Mouse (Mus musculus): ENCODE results near the gene Unc45b. TPM values are rescaled to one million over a fixed set of nuclear protein-coding genes. Genes with fewer than 3 reads are reported as not detected.

The Unc45b gene
- total and polyA plus RNA-seq, 3 experiments = 0.08 to 0.26 TPM; not detected in 1

DNA sequence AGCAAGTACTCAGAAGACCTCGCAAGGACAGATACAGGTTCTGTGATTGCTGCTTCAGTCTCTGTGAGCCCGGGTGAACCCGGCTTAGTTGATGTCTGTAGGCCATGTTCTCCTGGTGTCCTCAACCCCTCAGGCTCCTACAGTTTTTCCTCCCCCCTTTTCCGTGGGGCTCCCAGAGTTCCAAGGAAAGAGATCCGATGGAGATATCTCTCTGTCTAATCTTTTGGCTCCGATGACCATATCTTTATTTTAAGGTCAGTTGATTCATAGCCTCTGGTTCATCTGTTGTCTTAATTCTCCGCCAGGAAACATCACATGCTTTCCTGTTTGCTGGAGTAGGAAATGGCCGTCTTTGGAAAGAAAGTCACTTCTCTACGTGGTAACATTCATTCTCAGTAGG is 38.7 kb downstream of the Unc45b start:
- Histone ChIP-seq H3K9me3 (replicated peaks; ENCODE audit: low read length) (no peaks in the 10 kb centered on the region), H3K79me2 (replicated peaks; ENCODE audit: control insufficient read depth, extremely low read depth, insufficient read depth, poor library complexity, severe bottlenecking) (no peaks in the 10 kb centered on the region), H3K27me3 (replicated peaks) (no peaks in the 10 kb centered on the region), H3K4me3 (replicated peaks in 1 of 3; ENCODE audit: low read depth in 2 of 3, low read length in 2 of 3, poor library complexity in 1 of 3) (no peak overlapping the region), H3K4me2 (ENCODE audit: insufficient read depth, low read depth, poor library complexity, severe bottlenecking) (no peak overlapping the region), H3K4me1 (ENCODE audit: control insufficient read depth in 1 of 2, insufficient read depth in 2 of 2) (peaks cover 6 to 21% of the 10 kb centered on the region in 2 experiments), H3K9ac (ENCODE audit: insufficient read depth, low read depth) (no peak overlapping the region), H3K27ac (ENCODE audit: insufficient read depth, low read depth) (no peak overlapping the region), H3K36me3 (replicated peaks in 1 of 2; ENCODE audit: control insufficient read depth in 1 of 2, insufficient read depth in 1 of 2, low read length in 1 of 2) (no peaks in the 10 kb centered on the region)
- DNase-seq (ENCODE audit: extremely low read depth) = no peak
- in situ Hi-C loops (cut with MboI; ENCODE audit: low pct_ligation_motif_present, low pct_unique_long_range_greater_than_20kb, low sequenced_read_pairs) = no loop called here
- dilution Hi-C loops (cut with MboI; ENCODE audit: extremely low pct_ligation_motif_present, extremely low pct_unique_long_range_greater_than_20kb, low sequenced_read_pairs) = no loop called here
- TF ChIP-seq CTCF (conservative IDR thresholded peaks at IDR 0.05 in 1 of 2, IDR thresholded peaks at IDR 0.05 in 1 of 2; ENCODE audit: low read depth in 2 of 2, low read length in 2 of 2) (no peak), JUND (conservative IDR thresholded peaks at IDR 0.05; ENCODE audit: low read depth, low read length) (no peak), MEF2A (IDR thresholded peaks at IDR 0.05; ENCODE audit: borderline replicate concordance, low read depth, low read length) (no peak), MAX (IDR thresholded peaks at IDR 0.05; ENCODE audit: low read length) (no peak), RCOR1 (conservative IDR thresholded peaks at IDR 0.05; ENCODE audit: low read depth, low read length) (no peak), CHD1 (IDR thresholded peaks at IDR 0.05; ENCODE audit: low read depth, low read length) (no peak), POLR2A (IDR thresholded peaks at IDR 0.05; ENCODE audit: low read depth, low read length) (no peak), MXI1 (IDR thresholded peaks at IDR 0.05; ENCODE audit: low read depth, low read length) (no peak)

GRCm38 (mm10) chr11:82950736-82951481 is 40.6 kb downstream of the Unc45b start, which contains the start of gene Slfn5:
TSS of gene Slfn5 (plus strand) at chr11:82951349.
- no peak within 1 kb of the TSS for H3K9ac ChIP-seq (ENCODE audit: insufficient read depth, low read depth)
- no peak within 1 kb of the TSS for H3K27ac ChIP-seq (ENCODE audit: insufficient read depth, low read depth)
- dilution Hi-C loops (cut with MboI; ENCODE audit: extremely low pct_ligation_motif_present, extremely low pct_unique_long_range_greater_than_20kb, low sequenced_read_pairs) (no loop called here), in situ Hi-C loops (cut with MboI; ENCODE audit: low pct_ligation_motif_present, low pct_unique_long_range_greater_than_20kb, low sequenced_read_pairs) (no loop called here)
- no peak within 1 kb of the TSS for H3K4me2 ChIP-seq (ENCODE audit: insufficient read depth, low read depth, poor library complexity, severe bottlenecking)
- H3K79me2 ChIP-seq (replicated peaks; ENCODE audit: control insufficient read depth, extremely low read depth, insufficient read depth, poor library complexity, severe bottlenecking) = no peaks in the 10 kb centered on the region
- no peaks in the 10 kb centered on the region for H3K27me3 ChIP-seq (replicated peaks)
- no peak within 1 kb of the TSS for H3K4me3 ChIP-seq (replicated peaks in 1 of 3; ENCODE audit: low read depth in 2 of 3, low read length in 2 of 3, poor library complexity in 1 of 3)
- H3K36me3 ChIP-seq (replicated peaks in 1 of 2; ENCODE audit: control insufficient read depth in 1 of 2, insufficient read depth in 1 of 2, low read length in 1 of 2) = no peaks in the 10 kb centered on the region
- H3K4me1 ChIP-seq (ENCODE audit: control insufficient read depth in 1 of 2, insufficient read depth in 2 of 2) = peaks cover 6 to 26% of the 10 kb centered on the region in 2 experiments
- no peak for TF ChIP-seq SIN3A (IDR thresholded peaks at IDR 0.05; ENCODE audit: low read length)
- no peak for TF ChIP-seq CTCF (conservative IDR thresholded peaks at IDR 0.05 in 1 of 2, IDR thresholded peaks at IDR 0.05 in 1 of 2; ENCODE audit: low read depth in 2 of 2, low read length in 2 of 2)
- TF ChIP-seq PAX5 (IDR thresholded peaks at IDR 0.05; ENCODE audit: low read length) = no peak
- TF ChIP-seq MAFK (IDR thresholded peaks at IDR 0.05; ENCODE audit: insufficient replicate concordance, low read length) = no peak
- TF ChIP-seq CHD1 (IDR thresholded peaks at IDR 0.05; ENCODE audit: low read depth, low read length) = no peak
- no peak for TF ChIP-seq NELFE (IDR thresholded peaks at IDR 0.05; ENCODE audit: low read depth, low read length)
- no peak for TF ChIP-seq ELF1 (IDR thresholded peaks at IDR 0.05; ENCODE audit: low read depth, low read length)
- DNase-seq (ENCODE audit: extremely low read depth) = no peak
- no peaks in the 10 kb centered on the region for H3K9me3 ChIP-seq (replicated peaks; ENCODE audit: low read length)
